Mouse (Mus musculus) mesoderm, embryonic 11.5 days (tissue): ENCODE results near the gene Pla2g3.

ENCODE experiments used
- DNase-seq: peaks from one replicate; pipeline ENCODE4 v3.0.0-alpha.2; 2012; ENCODE audit warnings: low read depth, low spot score

Pla2g3 gene

GRCm38 (mm10) chr11:3487952-3488570 lies at the start of gene Pla2g3:
Gene Pla2g3, plus strand, starts transcription at chr11:3488284.
- peak; percentile 52 for DNase-seq

GRCm38 (mm10) chr11:3441696-3442443 lies 46.2 kb upstream of the Pla2g3 start:
- DNase-seq, result no peak

- no peak for DNase-seq
These were observed 45.4 kb upstream of the Pla2g3 start for GRCm38 (mm10) chr11:3442677-3443076.

GRCm38 (mm10) chr11:3443091-3443490 lies 45.0 kb upstream of the Pla2g3 start:
- no peak for DNase-seq

- DNase-seq, result no peak
These were observed 43.2 kb upstream of the Pla2g3 start for GRCm38 (mm10) chr11:3444875-3445274.

GRCm38 (mm10) chr11:3451701-3452163 lies 36.4 kb upstream of the Pla2g3 start:
- DNase-seq, result peak; percentile 48

- peak; percentile 96 for DNase-seq
These were observed 35.9 kb upstream of the Pla2g3 start, which contains the start of gene Rnf185 for GRCm38 (mm10) chr11:3452167-3452639. Gene Rnf185, minus strand, starts transcription at chr11:3452363.

GRCm38 (mm10) chr11:3452769-3453168 lies 35.3 kb upstream of the Pla2g3 start:
- peak; percentile 58 for DNase-seq

GRCm38 (mm10) chr11:3453467-3453866 lies 34.6 kb upstream of the Pla2g3 start:
- DNase-seq, result no peak

- no peak for DNase-seq
These were observed 33.6 kb upstream of the Pla2g3 start for GRCm38 (mm10) chr11:3454506-3454905.

GRCm38 (mm10) chr11:3456354-3456753 lies 31.7 kb upstream of the Pla2g3 start:
- peak; percentile 69 for DNase-seq

- no peak for DNase-seq
These were observed 29.5 kb upstream of the Pla2g3 start for GRCm38 (mm10) chr11:3458428-3459104.

GRCm38 (mm10) chr11:3459105-3459468 lies 29.0 kb upstream of the Pla2g3 start:
- no peak for DNase-seq

GRCm38 (mm10) chr11:3462846-3463245 lies 25.2 kb upstream of the Pla2g3 start:
- no peak for DNase-seq

- DNase-seq, result no peak
These were observed 16.6 kb upstream of the Pla2g3 start for GRCm38 (mm10) chr11:3471448-3471850.

- peak; percentile 87 for DNase-seq
These were observed 15.6 kb upstream of the Pla2g3 start for GRCm38 (mm10) chr11:3472484-3472883.

GRCm38 (mm10) chr11:3474480-3475115 lies 13.5 kb upstream of the Pla2g3 start:
- no peak for DNase-seq

- no peak for DNase-seq
These were observed 12.6 kb upstream of the Pla2g3 start for GRCm38 (mm10) chr11:3475489-3475888.

GRCm38 (mm10) chr11:3483980-3484642 lies 4.0 kb upstream of the Pla2g3 start:
- no peak for DNase-seq

GRCm38 (mm10) chr11:3486349-3486748 lies 1.7 kb upstream of the Pla2g3 start:
- DNase-seq, result no peak

- no peak for DNase-seq
These were observed 952 bp downstream of the Pla2g3 start for GRCm38 (mm10) chr11:3489036-3489435.
